Mouse (Mus musculus) heart, postnatal 0 days (tissue): ENCODE measurements around the gene Gm8024. TPM values are rescaled to one million over a fixed set of nuclear protein-coding genes. Genes with fewer than 3 reads are reported as not detected.
"Not testable (repeated sequence)": the region's sequence is repeated elsewhere in the genome, so short reads cannot be mapped to it uniquely, and the experiment has no call there.

Experiments
- ATAC-seq: fragments of 200-750 bp; cut with Nextera tagmentation; 2 replicates; pipeline ENCODE4 v1.8.0; 2017; ENCODE audit warnings: low read depth, moderate number of reproducible peaks, moderate library complexity; ENCODE audit not compliant: insufficient read depth
- DNase-seq: peaks from one replicate; pipeline ENCODE4 v3.0.0-alpha.2; 2016; ENCODE audit warnings: low spot score
- H3K27ac ChIP-seq: fragments of 300-500 bp; sonication (generic); 2 replicates; pipeline ENCODE4 v1.5.1; 2014; ENCODE audit warnings: low read depth, mild to moderate bottlenecking
- H3K27me3 ChIP-seq: fragments of 300-500 bp; sonication (generic); 2 replicates; pipeline ENCODE4 v1.6.1; 2014; ENCODE audit warnings: low read length, mixed read lengths; ENCODE audit not compliant: control insufficient read depth, insufficient read depth
- H3K36me3 ChIP-seq: fragments of 300-500 bp; sonication (generic); replicated peaks from 2 replicates; pipeline ENCODE4 v1.6.1; 2014; ENCODE audit warnings: low read length, mixed read lengths; ENCODE audit not compliant: control insufficient read depth, insufficient read depth
- H3K4me1 ChIP-seq: fragments of 300-500 bp; sonication (generic); 2 replicates; pipeline ENCODE4 v1.6.1; 2014; ENCODE audit warnings: antibody characterized with exemption; ENCODE audit not compliant: control insufficient read depth, insufficient read depth
- H3K4me2 ChIP-seq: fragments of 300-500 bp; sonication (generic); 2 replicates; pipeline ENCODE4 v1.6.1; 2014; ENCODE audit warnings: low read depth, mild to moderate bottlenecking, low read length, moderate library complexity
- H3K4me3 ChIP-seq: fragments of 300-500 bp; sonication (generic); 2 replicates; pipeline ENCODE4 v1.5.1; 2014; ENCODE audit warnings: low read depth, low read length
- H3K9ac ChIP-seq: fragments of 300-500 bp; sonication (generic); replicated peaks from 2 replicates; pipeline ENCODE4 v1.6.1; 2014; ENCODE audit warnings: low read depth, low read length, mixed read lengths
- H3K9me3 ChIP-seq: fragments of 300-500 bp; sonication (generic); replicated peaks from 2 replicates; pipeline ENCODE4 v1.6.1; 2016; ENCODE audit warnings: low read length; ENCODE audit not compliant: control insufficient read depth
- WGBS: fragments of 180-500 bp; shearing (Covaris S2); extraction: QIAGEN DNeasy Blood & Tissue Kit; methylation state at CpG from one replicate; pipeline ENCODE4 v1.1.7; 2014; 5-methylcytosine and 5-hydroxymethylcytosine counted together
- polyA plus RNA-seq: library from polyadenylated mRNA; unstranded; fragments of >200 nt; fragmentation: Nextera tagmentation; extraction: Ambion mirVana; gene quantifications from 2 replicates; pipeline ENCODE4 v1.2.1, GENCODE M21; 2015
- total RNA-seq: library from RNA; depleted of rRNA; stranded (reverse); fragments of >200 nt; gene quantifications from 2 replicates; pipeline ENCODE4 v1.2.3, GENCODE M21; 2014; ENCODE audit warnings: low replicate concordance; rRNA removed

Gene Gm8024
- not detected in 2 replicates for total RNA-seq
- not detected in 2 replicates for polyA plus RNA-seq

GRCm38 (mm10) chr14:42524182-42524581 is at the start of gene Gm8024:
TSS of gene Gm8024 (minus strand) at chr14:42524282.
- H3K4me2 ChIP-seq, H3K4me3 ChIP-seq, H3K36me3 ChIP-seq, ATAC-seq, DNase-seq, H3K9me3 ChIP-seq, H3K27ac ChIP-seq, H3K4me1 ChIP-seq, H3K9ac ChIP-seq, H3K27me3 ChIP-seq: not testable (repeated sequence)
- 95% methylated on average over 1 of the region's 3 CpGs for WGBS

DNA sequence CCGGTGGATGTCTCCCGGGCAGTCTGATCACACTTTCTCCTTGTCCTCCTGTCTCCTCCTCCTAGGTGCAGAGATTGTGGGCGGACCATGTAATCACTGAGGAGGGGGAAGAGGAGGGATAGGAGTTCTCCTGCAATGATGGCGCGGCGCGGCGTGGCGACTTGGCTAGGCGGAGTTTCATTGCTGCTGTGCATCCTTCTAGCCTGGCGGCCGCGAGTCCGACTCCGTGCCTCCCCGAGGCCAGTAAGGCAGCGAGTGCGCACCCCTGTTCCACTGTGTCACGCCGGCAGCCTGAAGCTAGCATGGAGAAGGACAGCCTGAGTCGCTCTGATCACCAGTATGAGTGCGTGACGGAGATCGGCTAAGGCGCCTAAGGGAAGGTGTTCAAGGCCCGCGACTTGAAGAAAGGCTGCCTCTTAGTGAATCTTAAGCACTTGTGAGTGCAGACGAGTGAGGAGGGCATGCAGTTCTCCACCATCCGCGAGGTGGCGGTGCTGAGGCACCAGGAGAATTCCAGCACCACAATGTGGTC is 19.2 kb upstream of the Gm8024 start:
- not testable (repeated sequence) for H3K36me3 ChIP-seq, H3K9me3 ChIP-seq, DNase-seq, H3K4me1 ChIP-seq, H3K9ac ChIP-seq, H3K4me3 ChIP-seq, H3K27me3 ChIP-seq, ATAC-seq, H3K27ac ChIP-seq, H3K4me2 ChIP-seq
- WGBS, result 6% methylated on average over 22 of the region's 31 CpGs

- H3K4me1 ChIP-seq, H3K36me3 ChIP-seq, H3K27me3 ChIP-seq, DNase-seq, H3K4me2 ChIP-seq, H3K9me3 ChIP-seq, H3K4me3 ChIP-seq, H3K27ac ChIP-seq, H3K9ac ChIP-seq, ATAC-seq: not testable (repeated sequence)
- 26% methylated on average over 20 of the region's 29 CpGs for WGBS
Observed at GRCm38 (mm10) chr14:42542316-42543169, 18.5 kb upstream of the Gm8024 start.

DNA sequence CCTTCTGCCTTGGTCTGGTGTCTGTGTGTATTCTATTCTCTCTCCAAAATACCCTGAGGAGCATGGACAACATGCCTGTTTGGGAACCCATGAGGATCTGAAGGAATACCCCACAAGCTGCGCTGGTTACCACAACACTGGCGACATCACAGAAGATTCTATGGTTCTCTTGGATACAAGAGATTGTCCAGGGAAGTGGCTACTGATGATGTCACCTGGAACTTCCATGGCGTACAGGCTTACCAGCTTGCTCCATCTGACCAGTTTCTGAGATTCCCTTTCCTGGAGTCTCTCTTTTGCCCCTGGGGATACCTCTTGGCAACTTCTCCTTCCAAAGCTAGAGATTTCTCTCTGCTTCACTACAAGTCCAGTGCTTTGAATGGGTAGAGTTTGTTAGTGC is 21.8 kb downstream of the Gm8024 start, which contains the start of gene Gm8020:
Gene Gm8020 (minus strand): TSS at position 101 of the 400 bp plus-strand sequence.
- H3K4me3 ChIP-seq, H3K9ac ChIP-seq, H3K4me2 ChIP-seq, DNase-seq, H3K4me1 ChIP-seq, H3K9me3 ChIP-seq, H3K27ac ChIP-seq, ATAC-seq, H3K27me3 ChIP-seq, H3K36me3 ChIP-seq: not testable (repeated sequence)
- WGBS, result 69% methylated on average over 2 of the region's 3 CpGs

Other genes starting within 250 kb of the Gm8024 start
- gene Gm9611, start 226.9 kb downstream of the Gm8024 start, total RNA-seq, result not detected in 2 replicates
- gene Gm9611, start 226.9 kb downstream of the Gm8024 start, polyA plus RNA-seq, result not detected in 2 replicates
- not detected in 2 replicates for gene Gm7995, start 214.1 kb downstream of the Gm8024 start, total RNA-seq
- gene Gm7995, start 214.1 kb downstream of the Gm8024 start, polyA plus RNA-seq, result not detected in 2 replicates
- gene Gm8005, start 84.6 kb downstream of the Gm8024 start, total RNA-seq, result not detected in 2 replicates
- gene Gm8005, start 84.6 kb downstream of the Gm8024 start, polyA plus RNA-seq, result not detected in 2 replicates
- not detected in 2 replicates for gene Gm8011, start 60.4 kb downstream of the Gm8024 start, total RNA-seq
- gene Gm8011, start 60.4 kb downstream of the Gm8024 start, polyA plus RNA-seq, result not detected in 2 replicates
- not detected in 2 replicates for gene Gm8020, start 21.9 kb downstream of the Gm8024 start, total RNA-seq
- not detected in 2 replicates for gene Gm8020, start 21.9 kb downstream of the Gm8024 start, polyA plus RNA-seq
- gene Gm17124, start 75.6 kb upstream of the Gm8024 start, total RNA-seq, result not detected in 2 replicates
- gene Gm17124, start 75.6 kb upstream of the Gm8024 start, polyA plus RNA-seq, result not detected in 2 replicates
- not detected in 2 replicates for gene Gm3633, start 117.6 kb upstream of the Gm8024 start, total RNA-seq
- not detected in 2 replicates for gene Gm3633, start 117.6 kb upstream of the Gm8024 start, polyA plus RNA-seq
- not detected in 2 replicates for gene Gm10378, start 131.7 kb upstream of the Gm8024 start, total RNA-seq
- gene Gm10378, start 131.7 kb upstream of the Gm8024 start, polyA plus RNA-seq, result not detected in 2 replicates
- gene Gm3015, start 244.5 kb upstream of the Gm8024 start, total RNA-seq, result not detected in 2 replicates
- gene Gm3015, start 244.5 kb upstream of the Gm8024 start, polyA plus RNA-seq, result not detected in 2 replicates